Mouse (Mus musculus) spleen, adult 2 months (tissue): ENCODE data around the gene Il11. TPM values are rescaled to one million over a fixed set of nuclear protein-coding genes. Genes with fewer than 3 reads are reported as not detected.
A peak's percentile ranks its signal among the peaks of the same experiment; 100 is the strongest.

Experiments
- DNase-seq, 2 experiments: peaks; one replicate each; pipeline versions ENCODE4 v3.0.0 to v3.0.0-alpha.2; 2012 to 2021; ENCODE audit warnings: low spot score in 2 of 2, low read depth in 1 of 2
- H3K27ac ChIP-seq: fragments of 200-500 bp; 2 replicates; pipeline ENCODE4 v1.5.1; 2012; ENCODE audit warnings: low read length, inconsistent platforms; ENCODE audit not compliant: insufficient read depth
- H3K27me3 ChIP-seq: fragments of 200-500 bp; 2 replicates; pipeline ENCODE4 v1.6.1; 2012; ENCODE audit warnings: mild to moderate bottlenecking, moderate library complexity, low read length, inconsistent platforms; ENCODE audit not compliant: control insufficient read depth, insufficient read depth
- H3K36me3 ChIP-seq: fragments of 200-500 bp; 2 replicates; pipeline ENCODE4 v1.6.1; 2012; ENCODE audit warnings: mild to moderate bottlenecking, low read length, inconsistent platforms; ENCODE audit not compliant: control insufficient read depth, insufficient read depth
- H3K4me1 ChIP-seq: fragments of 200-500 bp; 2 replicates; pipeline ENCODE4 v1.6.1; 2011; ENCODE audit warnings: inconsistent platforms; ENCODE audit not compliant: control insufficient read depth, insufficient read depth, insufficient read length
- H3K4me3 ChIP-seq: fragments of 200-500 bp; 2 replicates; pipeline ENCODE4 v1.5.1; 2011; ENCODE audit warnings: mild to moderate bottlenecking, inconsistent platforms; ENCODE audit not compliant: insufficient read depth, insufficient read length; ENCODE audit errors: extremely low read depth
- CTCF ChIP-seq: fragments of 200-500 bp; IDR thresholded peaks from 2 replicates; pipeline ENCODE4 v1.5.1; 2011; ENCODE audit warnings: mild to moderate bottlenecking, inconsistent platforms; ENCODE audit not compliant: insufficient read depth, insufficient read length, insufficient replicate concordance; ENCODE audit errors: extremely low read depth
- POLR2A ChIP-seq: fragments of 200-500 bp; IDR thresholded peaks from 2 replicates; pipeline ENCODE4 v1.6.1; 2011; ENCODE audit warnings: low read depth, low read length, inconsistent platforms
- WGBS: fragments of 180-500 bp; shearing (Covaris S2); methylation state at CpG from one replicate; pipeline ENCODE4 v1.1.7; 2018; 5-methylcytosine and 5-hydroxymethylcytosine counted together
- polyA plus RNA-seq: library from polyadenylated mRNA; depleted of rRNA; stranded (reverse); fragments of >200 nt; gene quantifications from 2 replicates; pipeline ENCODE4 v1.2.3, GENCODE M21; 2012

Il11 gene
- polyA plus RNA-seq, 1 experiment: 0.23 TPM

DNA sequence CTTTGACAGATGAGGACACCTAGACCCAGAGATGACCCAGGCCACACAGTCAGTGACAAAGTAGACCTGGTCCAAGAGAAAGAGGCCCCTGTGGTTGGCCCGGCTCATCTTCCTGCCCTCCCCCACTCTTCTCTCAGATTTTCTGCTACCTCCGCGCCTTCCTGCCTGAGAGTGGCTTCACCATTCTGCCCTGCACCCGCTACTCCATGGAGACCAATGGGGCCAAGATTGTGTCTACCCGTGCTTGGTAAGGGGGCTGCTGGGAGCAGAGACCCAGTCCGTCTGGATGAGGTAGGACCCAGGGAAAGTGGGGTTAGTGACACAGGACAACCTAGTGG is 40.2 kb downstream of the Il11 start:
- DNase-seq: no peak
- H3K27me3 ChIP-seq: no peaks in the 10 kb centered on the region
- TF ChIP-seq CTCF: no peak
- no peak for TF ChIP-seq POLR2A
- H3K4me1 ChIP-seq: peaks cover 7% of the 10 kb centered on the region; the same call in 1 of the 2 replicates
- peaks cover 7% of the 10 kb centered on the region for H3K36me3 ChIP-seq
- no peak overlapping the region for H3K27ac ChIP-seq
- no peak overlapping the region for H3K4me3 ChIP-seq
- 91% methylated on average over 6 of the region's 6 CpGs for WGBS

DNA sequence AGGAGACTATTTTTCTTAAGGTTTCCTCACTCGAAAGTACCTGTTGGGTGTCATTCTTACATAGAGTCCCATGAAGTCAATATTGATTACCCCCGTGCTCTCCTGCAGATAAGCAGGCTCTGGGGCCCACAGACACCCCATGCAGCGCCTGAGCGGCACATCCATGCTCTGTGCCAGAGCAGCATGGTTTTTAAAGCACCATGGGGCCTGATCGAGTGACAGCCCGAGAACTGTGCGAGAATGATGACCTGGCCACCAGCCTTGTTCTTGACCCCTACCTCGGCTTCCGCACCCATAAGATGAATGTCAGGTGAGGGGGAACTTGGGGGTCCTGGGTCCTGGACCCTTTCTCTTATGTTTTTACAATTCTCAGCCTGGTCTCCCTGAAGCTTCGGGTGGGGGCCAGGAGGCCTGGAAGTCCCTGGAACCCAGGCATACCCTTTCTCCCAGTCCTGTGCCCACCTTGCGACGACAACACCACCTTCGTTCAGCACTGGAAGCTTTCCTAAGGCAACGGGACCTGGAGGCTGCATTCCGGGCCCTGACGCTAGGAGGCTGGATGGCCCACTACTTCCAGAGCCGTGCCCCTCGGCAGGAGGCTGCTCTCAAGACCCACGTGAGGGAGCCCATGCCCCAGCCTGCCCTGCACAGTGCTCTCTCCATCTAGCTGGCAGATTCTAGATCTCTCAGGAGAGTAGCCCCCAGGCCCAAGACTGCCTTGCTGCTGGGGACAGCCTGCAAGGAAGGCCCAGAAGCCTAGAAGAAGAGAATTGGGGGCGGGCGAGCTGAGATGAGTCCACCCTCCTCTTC is 40.8 kb downstream of the Il11 start:
- no peak overlapping the region for H3K27ac ChIP-seq
- TF ChIP-seq CTCF: no peak
- no peak for TF ChIP-seq POLR2A
- WGBS: 93% methylated on average over 21 of the region's 21 CpGs
- H3K27me3 ChIP-seq: no peaks in the 10 kb centered on the region
- H3K4me1 ChIP-seq: peaks cover 7% of the 10 kb centered on the region; the same call in 1 of the 2 replicates
- DNase-seq: no peak
- no peak overlapping the region for H3K4me3 ChIP-seq
- H3K36me3 ChIP-seq: peaks cover 7% of the 10 kb centered on the region

DNA sequence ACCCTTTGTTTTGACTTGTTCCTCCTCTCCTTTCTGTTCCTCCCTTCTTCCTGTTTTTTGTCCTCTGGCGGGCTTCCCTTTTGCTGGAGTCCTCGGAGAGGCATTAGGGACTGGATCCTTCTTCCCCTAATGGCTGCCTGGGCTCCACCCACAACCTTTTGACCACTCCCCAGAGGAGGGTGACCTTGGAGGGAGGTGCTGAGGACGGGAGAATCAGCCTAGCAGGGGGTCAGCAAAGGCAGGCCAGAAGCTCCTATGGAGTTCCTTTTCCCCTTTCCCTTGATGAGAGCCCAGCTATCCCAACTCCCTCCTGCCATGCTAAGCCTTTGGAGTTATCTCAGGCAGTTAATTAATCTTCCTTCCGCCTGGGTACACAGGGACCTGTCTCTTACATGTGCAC is 41.5 kb downstream of the Il11 start:
- DNase-seq: no peak
- 24% methylated on average over 4 of the region's 4 CpGs for WGBS

DNA sequence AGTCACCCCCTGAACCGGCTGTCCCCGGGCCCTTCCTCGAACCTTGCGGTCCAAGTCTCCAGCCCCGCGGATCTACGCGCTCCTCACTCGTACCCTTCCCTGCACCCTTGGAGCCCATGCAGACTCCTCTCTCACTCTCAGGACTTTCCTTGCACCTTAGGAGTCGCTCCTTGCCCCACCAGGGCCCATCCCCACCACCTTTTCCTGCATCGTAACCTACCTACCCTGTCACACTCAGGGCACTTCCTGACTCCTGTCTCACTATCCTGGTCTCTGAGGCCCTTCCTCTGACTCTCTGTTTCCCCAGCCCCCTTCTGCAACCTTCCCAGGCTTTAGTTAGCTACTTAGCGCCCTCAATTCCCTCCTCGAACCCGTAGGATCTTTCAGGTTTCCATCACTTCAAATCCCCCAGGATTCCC is 42.3 kb downstream of the Il11 start:
- Histone ChIP-seq H3K27me3 (no peaks in the 10 kb centered on the region), H3K4me1 (peaks cover 7% of the 10 kb centered on the region; the same call in 1 of the 2 replicates), H3K4me3 (peak overlapping the region; percentile 90), H3K36me3 (no peaks in the 10 kb centered on the region; the same call in 1 of the 2 replicates), H3K27ac (peak overlapping the region; percentile 82)
- TF ChIP-seq CTCF: no peak
- TF ChIP-seq POLR2A: no peak
- DNase-seq: no peak
- under 1% methylated on average over 14 of the region's 14 CpGs for WGBS

More for the DNA sequence above, 41.5 kb downstream of the Il11 start:
- peaks cover 7% of the 10 kb centered on the region; the same call in 1 of the 2 replicates for H3K4me1 ChIP-seq
- H3K27ac ChIP-seq: no peak overlapping the region
- H3K36me3 ChIP-seq: peaks cover 1% of the 10 kb centered on the region
- H3K4me3 ChIP-seq: peak overlapping the region; percentile 90
- TF ChIP-seq CTCF (no peak), POLR2A (no peak)
- no peaks in the 10 kb centered on the region for H3K27me3 ChIP-seq

DNA sequence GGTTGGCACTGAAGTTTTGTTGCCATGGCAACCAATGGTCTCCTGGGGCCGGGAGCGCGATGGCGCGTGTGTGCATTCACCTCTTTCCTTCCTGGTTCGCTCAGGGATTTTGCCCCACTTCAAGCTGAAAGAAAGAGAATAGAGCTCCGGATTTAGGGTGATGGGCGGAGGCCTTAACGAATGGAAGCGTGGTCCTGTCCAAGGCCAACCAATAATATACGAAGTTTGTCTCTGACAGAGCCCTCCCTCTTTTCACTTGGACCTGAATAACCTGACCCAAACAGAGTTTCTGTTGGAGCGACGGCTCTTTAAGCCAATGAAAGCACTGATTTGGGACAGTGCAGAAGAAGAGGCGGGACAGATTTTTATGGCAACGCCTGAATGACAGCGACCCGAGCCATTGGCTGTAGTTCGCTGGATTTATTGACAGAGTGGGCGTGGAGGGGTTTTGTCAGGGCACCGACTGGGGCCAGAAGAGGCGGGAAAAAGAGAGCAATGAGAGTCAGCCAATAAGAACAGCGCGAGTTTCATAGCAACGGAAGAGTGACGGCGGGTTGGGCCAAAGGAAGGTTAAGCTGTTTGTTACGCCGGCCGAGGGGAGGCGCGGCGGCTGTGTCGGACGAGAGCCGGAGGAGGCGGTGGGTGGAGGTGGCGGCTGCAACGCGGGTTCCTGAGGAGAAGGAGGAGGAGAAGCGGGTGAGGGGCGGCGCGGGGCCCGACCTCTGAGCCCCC is 42.9 kb downstream of the Il11 start, which contains the start of gene Kmt5c:
Gene Kmt5c, plus strand, starts transcription at position 572 of the 732 bp plus-strand sequence.
- peaks cover 7% of the 10 kb centered on the region; the same call in 1 of the 2 replicates for H3K4me1 ChIP-seq
- peak; percentile 88 for TF ChIP-seq POLR2A
- no peak for TF ChIP-seq CTCF
- no peaks in the 10 kb centered on the region for H3K27me3 ChIP-seq
- WGBS: under 1% methylated on average over 39 of the region's 44 CpGs
- no peaks in the 10 kb centered on the region; the same call in 1 of the 2 replicates for H3K36me3 ChIP-seq
- peak within 1 kb of the TSS; percentile 84 for H3K27ac ChIP-seq
- DNase-seq: peak; percentile 97 to 100
- H3K4me3 ChIP-seq: peak within 1 kb of the TSS; percentile 90

DNA sequence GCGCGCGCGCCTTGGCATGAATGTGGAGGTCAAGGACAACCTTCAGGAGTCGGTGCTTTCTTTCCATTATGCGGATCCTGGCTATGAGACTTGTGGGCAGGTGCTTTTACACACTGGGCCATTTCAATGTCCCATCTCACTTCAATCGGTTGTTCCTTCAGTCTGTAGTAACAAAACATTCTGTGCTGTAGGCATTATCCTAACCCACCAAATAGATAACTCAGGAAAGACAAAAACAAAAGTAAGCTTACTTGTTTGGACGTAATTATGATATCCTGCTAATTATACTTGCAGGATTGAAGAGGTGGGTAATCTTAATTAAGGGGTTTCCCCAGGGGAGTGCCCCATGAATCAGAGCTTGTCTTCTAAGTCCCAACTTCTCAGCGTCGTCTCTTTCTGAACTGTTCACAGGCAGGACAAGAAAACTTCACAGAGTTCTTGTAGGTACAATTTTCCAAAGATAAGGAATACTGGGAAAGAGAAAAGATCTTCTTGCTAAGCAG is 43.6 kb downstream of the Il11 start:
- H3K27ac ChIP-seq: peak overlapping the region; percentile 84
- WGBS: 57% methylated on average over 10 of the region's 10 CpGs

More for the DNA sequence above, 43.6 kb downstream of the Il11 start:
- TF ChIP-seq CTCF: no peak
- TF ChIP-seq POLR2A: no peak
- H3K36me3 ChIP-seq: no peaks in the 10 kb centered on the region; the same call in 1 of the 2 replicates
- H3K27me3 ChIP-seq: no peaks in the 10 kb centered on the region
- no peak for DNase-seq
- peak overlapping the region; percentile 49 for H3K4me3 ChIP-seq
- peaks cover 7% of the 10 kb centered on the region; the same call in 1 of the 2 replicates for H3K4me1 ChIP-seq
